Mouse (Mus musculus) ES-E14 (cell line): ENCODE data around the gene Cyp2j7. TPM values are rescaled to one million over a fixed set of nuclear protein-coding genes. Genes with fewer than 3 reads are reported as not detected.
"Not testable (repeated sequence)": the region's sequence is repeated elsewhere in the genome, so short reads cannot be mapped to it uniquely, and the experiment has no call there.

ENCODE experiments used
- DNase-seq: peaks from one replicate; pipeline ENCODE4 v3.0.0-alpha.2; 2013; ENCODE audit warnings: low read depth, low spot score
- H3K27ac ChIP-seq: 2 replicates; pipeline ENCODE4 v1.5.1; 2012; ENCODE audit warnings: low read depth, mild to moderate bottlenecking, low read length, moderate library complexity, mixed read lengths; ENCODE audit not compliant: poor library complexity, insufficient read depth, severe bottlenecking
- H3K36me3 ChIP-seq: 2 replicates; pipeline ENCODE4 v1.6.1; 2012; ENCODE audit warnings: mild to moderate bottlenecking, low read length, moderate library complexity, mixed read lengths; ENCODE audit not compliant: control insufficient read depth, poor library complexity, insufficient read depth, severe bottlenecking
- H3K4me1 ChIP-seq, 2 experiments: fragments of 150-350 bp in 1 of 2; sonication (generic) in 1 of 2; 2 replicates each; pipeline ENCODE4 v1.6.1; 2012; ENCODE audit warnings: low read length in 2 of 2, mild to moderate bottlenecking in 1 of 2, mixed read lengths in 1 of 2; ENCODE audit not compliant: control insufficient read depth in 2 of 2, insufficient read depth in 2 of 2, poor library complexity in 1 of 2
- H3K4me3 ChIP-seq, 2 experiments: fragments of 150-350 bp in 1 of 2; sonication (generic) in 1 of 2; 2 replicates each; pipeline ENCODE4 v1.5.1; 2012; ENCODE audit warnings: low read length in 2 of 2, low read depth in 1 of 2, mild to moderate bottlenecking in 1 of 2, mixed read lengths in 1 of 2; ENCODE audit not compliant: insufficient read depth in 1 of 2, poor library complexity in 1 of 2, severe bottlenecking in 1 of 2
- H3K9ac ChIP-seq: 2 replicates; pipeline ENCODE4 v1.6.1; 2012; ENCODE audit warnings: low read depth, mild to moderate bottlenecking, low read length, mixed read lengths; ENCODE audit not compliant: poor library complexity, insufficient read depth, severe bottlenecking
- H3K9me3 ChIP-seq: fragments of 150-350 bp; sonication (generic); 2 replicates; pipeline ENCODE4 v1.6.1; 2012; ENCODE audit warnings: low read depth, mild to moderate bottlenecking, low read length; ENCODE audit not compliant: control insufficient read depth, insufficient read depth
- CHD2 ChIP-seq: IDR thresholded peaks from 2 replicates; pipeline ENCODE4 v1.6.1; 2014; ENCODE audit warnings: mild to moderate bottlenecking, low read depth, low read length, inconsistent platforms
- HCFC1 ChIP-seq: IDR thresholded peaks from 2 replicates; pipeline ENCODE4 v1.6.1; 2012; ENCODE audit warnings: low read length, inconsistent platforms, borderline replicate concordance; ENCODE audit not compliant: insufficient read depth
- MAFK ChIP-seq: IDR thresholded peaks from 2 replicates; pipeline ENCODE4 v1.6.1; 2014; ENCODE audit warnings: mild to moderate bottlenecking, low read depth, low read length, inconsistent platforms; ENCODE audit not compliant: insufficient read depth
- ZC3H11A ChIP-seq: IDR thresholded peaks from 2 replicates; pipeline ENCODE4 v1.6.1; 2012; ENCODE audit warnings: low read depth, mild to moderate bottlenecking, inconsistent platforms, low read length, borderline replicate concordance
- ZNF384 ChIP-seq: IDR thresholded peaks from 2 replicates; pipeline ENCODE4 v1.6.1; 2012; ENCODE audit warnings: low read depth, low read length, inconsistent platforms
- in situ Hi-C, 2 experiments: fragments of 600-800 bp; cut with MboI; formaldehyde crosslinking; loops; one replicate each; pipeline ENCODE4 v1.15.1; 2025; ENCODE audit warnings: low sequenced_read_pairs in 2 of 2, inconsistent platforms in 1 of 2; ENCODE audit not compliant: unreplicated experiment in 2 of 2
- total RNA-seq: library from RNA; depleted of rRNA; stranded (reverse); fragments of 300-350 nt; gene quantifications from 2 replicates; pipeline ENCODE4 v1.2.3, GENCODE M21; 2012; rRNA removed

Gene Cyp2j7
- total RNA-seq, 1 experiment: not detected

GRCm38 (mm10) chr4:96184716-96185115 lies 51.7 kb downstream of the Cyp2j7 start:
- H3K9ac ChIP-seq, H3K9me3 ChIP-seq, in situ Hi-C loops, H3K36me3 ChIP-seq, H3K4me1 ChIP-seq, DNase-seq, H3K4me3 ChIP-seq: not testable (repeated sequence)
- H3K27ac ChIP-seq: peak overlapping the region; percentile 69

GRCm38 (mm10) chr4:96162839-96163238 lies 73.6 kb downstream of the Cyp2j7 start:
- H3K4me1 ChIP-seq: no peaks in the 10 kb centered on the region
- no peaks in the 10 kb centered on the region for H3K36me3 ChIP-seq
- no peak for DNase-seq
- peaks cover 3% of the 10 kb centered on the region; the same call in 1 of the 2 replicates for H3K9me3 ChIP-seq
- H3K27ac ChIP-seq: no peak overlapping the region
- no peak overlapping the region for H3K9ac ChIP-seq
- TF ChIP-seq HCFC1 (no peak), ZC3H11A (no peak), MAFK (no peak), CHD2 (no peak), ZNF384 (no peak)
- no peak overlapping the region for H3K4me3 ChIP-seq
- in situ Hi-C loops: no loop called here

- in situ Hi-C loops: no loop called here
- Histone ChIP-seq H3K9ac (no peak overlapping the region), H3K27ac (no peak overlapping the region), H3K9me3 (peaks cover 11% of the 10 kb centered on the region), H3K4me1 (no peaks in the 10 kb centered on the region), H3K4me3 (no peak overlapping the region), H3K36me3 (no peaks in the 10 kb centered on the region)
- TF ChIP-seq HCFC1 (no peak), CHD2 (no peak), ZC3H11A (no peak), ZNF384 (no peak), MAFK (no peak)
- DNase-seq: no peak
Observed at GRCm38 (mm10) chr4:96161575-96161974, 74.9 kb downstream of the Cyp2j7 start.

Other genes starting within 250 kb of the Cyp2j7 start
- 0.32 and 0.40 TPM in 2 replicates for gene Cyp2j13, start 159.1 kb downstream of the Cyp2j7 start, total RNA-seq
- not detected in 2 replicates for gene Cyp2j12, start 95.5 kb downstream of the Cyp2j7 start, total RNA-seq
- gene Cyp2j11, start 112.0 kb upstream of the Cyp2j7 start, total RNA-seq: not detected in 2 replicates